Mouse (Mus musculus) MEL (cell line): Measurements from ENCODE around the gene Pold4.

Experiments used
- CTCF ChIP-seq, 3 experiments: IDR thresholded peaks in 2 of 3; conservative IDR thresholded peaks in 1 of 3; 2 replicates each; pipeline ENCODE4 v1.5.1; 2011 to 2012; ENCODE audit warnings: low read length in 3 of 3, low read depth in 2 of 3, mild to moderate bottlenecking in 2 of 3, improper control_type of control experiment in 1 of 3, inconsistent platforms in 1 of 3, mixed read lengths in 1 of 3, moderate library complexity in 1 of 3; ENCODE audit not compliant: control insufficient read depth in 1 of 3, insufficient read depth in 1 of 3, poor library complexity in 1 of 3, severe bottlenecking in 1 of 3
- EP300 ChIP-seq, 2 experiments: IDR thresholded peaks; 2 replicates each; pipeline ENCODE4 v1.6.1; 2011; ENCODE audit warnings: improper control_type of control experiment in 2 of 2, low read length in 2 of 2, low read depth in 1 of 2, mild to moderate bottlenecking in 1 of 2
- KAT2A ChIP-seq: conservative IDR thresholded peaks from 2 replicates; pipeline ENCODE4 v1.6.1; 2012; ENCODE audit warnings: low read depth, low read length, improper control_type of control experiment, inconsistent platforms
- TAL1 ChIP-seq: IDR thresholded peaks from 2 replicates; pipeline ENCODE4 v1.6.1; 2012; ENCODE audit warnings: mild to moderate bottlenecking, inconsistent platforms, low read length, moderate library complexity, mixed read lengths

DNA sequence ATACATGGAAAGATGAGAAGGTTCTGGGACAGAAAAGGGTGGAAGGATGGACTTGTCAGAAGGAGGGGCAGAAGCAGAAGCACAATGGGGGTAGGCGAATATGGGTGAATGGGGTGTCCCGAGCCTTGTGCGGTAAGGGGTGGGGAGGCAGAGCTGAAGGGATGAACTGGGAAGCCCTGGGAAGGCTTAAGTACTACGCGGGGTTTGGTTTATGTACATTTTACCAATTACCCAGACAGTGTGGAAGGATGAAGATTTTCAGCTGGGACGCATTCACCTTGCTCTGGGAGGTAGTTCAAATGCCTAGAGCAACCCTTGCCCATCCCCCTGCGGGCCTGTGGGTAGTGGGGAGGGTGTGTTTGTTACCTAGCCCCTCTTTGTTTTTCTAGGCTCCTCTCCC, 29.6 kb upstream of the Pold4 start:
- TF ChIP-seq EP300 (IDR thresholded peaks at IDR 0.05; ENCODE audit: low read depth in 1 of 2, low read length in 2 of 2): no peak
- no peak for TF ChIP-seq CTCF (IDR thresholded peaks at IDR 0.05 in 2 of 3, conservative IDR thresholded peaks at IDR 0.05 in 1 of 3; ENCODE audit: control insufficient read depth in 1 of 3, insufficient read depth in 1 of 3, low read depth in 2 of 3, low read length in 3 of 3, poor library complexity in 1 of 3, severe bottlenecking in 1 of 3)
- TF ChIP-seq TAL1: no peak
- TF ChIP-seq KAT2A: no peak
